Mouse (Mus musculus): ENCODE measurements around the gene Rps16.

Gene Rps16
- long read RNA-seq, experiment 1, transcript Rps16-201 (5 exons, 1,109 nt), result major isoform, 896 of 918 reads
- long read RNA-seq, experiment 1, partial matches to known transcripts, result 3 of 918 reads
- long read RNA-seq, experiment 1, other reads (novel, unspliced or antisense), result 18 of 918 reads
- long read RNA-seq, experiment 2, transcript Rps16-201 (5 exons, 1,109 nt), result major isoform, 796 of 820 reads
- long read RNA-seq, experiment 2, partial matches to known transcripts, result 10 of 820 reads
- long read RNA-seq, experiment 2, other reads (novel, unspliced or antisense), result 14 of 820 reads

GRCm38 (mm10) chr7:28350155-28350883, at the start of gene Rps16:
Rps16 (plus strand) TSS chr7:28350652.
- intact Hi-C loops (cut with DNase I), result no loop called here

GRCm38 (mm10) chr7:28301616-28302433, 48.6 kb upstream of the Rps16 start, which contains the start of gene Dll3:
Dll3 (minus strand) TSS chr7:28302238.
- intact Hi-C loops (cut with DNase I), result loop anchor here (5.0 kb wide), 1 partner anchor 90 kb away; no protein-coding TSS in a partner anchor

- intact Hi-C loops (cut with DNase I), result no loop called here
Observed at GRCm38 (mm10) chr7:28305641-28306040, 44.8 kb upstream of the Rps16 start.

GRCm38 (mm10) chr7:28306216-28306615, 44.2 kb upstream of the Rps16 start:
- intact Hi-C loops (cut with DNase I), result no loop called here

- intact Hi-C loops (cut with DNase I), result no loop called here
Observed at GRCm38 (mm10) chr7:28309737-28310136, 40.7 kb upstream of the Rps16 start.

GRCm38 (mm10) chr7:28311151-28311925, 39.1 kb upstream of the Rps16 start:
- intact Hi-C loops (cut with DNase I), result no loop called here

- intact Hi-C loops (cut with DNase I), result no loop called here
Observed at GRCm38 (mm10) chr7:28311926-28312543, 38.4 kb upstream of the Rps16 start, which contains the start of gene Timm50. Timm50 (minus strand) TSS chr7:28312072.

- intact Hi-C loops (cut with DNase I), result no loop called here
Observed at GRCm38 (mm10) chr7:28318036-28318435, 32.4 kb upstream of the Rps16 start.

- intact Hi-C loops (cut with DNase I), result no loop called here
Observed at GRCm38 (mm10) chr7:28318714-28319113, 31.7 kb upstream of the Rps16 start.

- intact Hi-C loops (cut with DNase I), result no loop called here
Observed at GRCm38 (mm10) chr7:28321974-28322720, 28.3 kb upstream of the Rps16 start.

GRCm38 (mm10) chr7:28325293-28325692, 25.2 kb upstream of the Rps16 start:
- intact Hi-C loops (cut with DNase I), result no loop called here

- intact Hi-C loops (cut with DNase I), result no loop called here
Observed at GRCm38 (mm10) chr7:28326457-28326856, 24.0 kb upstream of the Rps16 start.

- intact Hi-C loops (cut with DNase I), result no loop called here
Observed at GRCm38 (mm10) chr7:28328260-28328659, 22.2 kb upstream of the Rps16 start.

GRCm38 (mm10) chr7:28334534-28334933, 15.9 kb upstream of the Rps16 start:
- intact Hi-C loops (cut with DNase I), result no loop called here

GRCm38 (mm10) chr7:28335471-28335870, 15.0 kb upstream of the Rps16 start:
- intact Hi-C loops (cut with DNase I), result no loop called here

GRCm38 (mm10) chr7:28338108-28338998, 12.1 kb upstream of the Rps16 start, which contains the start of gene Supt5:
Supt5 (minus strand) TSS chr7:28338746.
- intact Hi-C loops (cut with DNase I), result no loop called here

- intact Hi-C loops (cut with DNase I), result no loop called here
Observed at GRCm38 (mm10) chr7:28339213-28339917, 11.1 kb upstream of the Rps16 start.

- intact Hi-C loops (cut with DNase I), result no loop called here
Observed at GRCm38 (mm10) chr7:28341381-28341780, 9.1 kb upstream of the Rps16 start.

Data from adrenal gland (tissue).